8 mouse cellular contexts compared by ENCODE assay signal in the genomic region with DNA sequence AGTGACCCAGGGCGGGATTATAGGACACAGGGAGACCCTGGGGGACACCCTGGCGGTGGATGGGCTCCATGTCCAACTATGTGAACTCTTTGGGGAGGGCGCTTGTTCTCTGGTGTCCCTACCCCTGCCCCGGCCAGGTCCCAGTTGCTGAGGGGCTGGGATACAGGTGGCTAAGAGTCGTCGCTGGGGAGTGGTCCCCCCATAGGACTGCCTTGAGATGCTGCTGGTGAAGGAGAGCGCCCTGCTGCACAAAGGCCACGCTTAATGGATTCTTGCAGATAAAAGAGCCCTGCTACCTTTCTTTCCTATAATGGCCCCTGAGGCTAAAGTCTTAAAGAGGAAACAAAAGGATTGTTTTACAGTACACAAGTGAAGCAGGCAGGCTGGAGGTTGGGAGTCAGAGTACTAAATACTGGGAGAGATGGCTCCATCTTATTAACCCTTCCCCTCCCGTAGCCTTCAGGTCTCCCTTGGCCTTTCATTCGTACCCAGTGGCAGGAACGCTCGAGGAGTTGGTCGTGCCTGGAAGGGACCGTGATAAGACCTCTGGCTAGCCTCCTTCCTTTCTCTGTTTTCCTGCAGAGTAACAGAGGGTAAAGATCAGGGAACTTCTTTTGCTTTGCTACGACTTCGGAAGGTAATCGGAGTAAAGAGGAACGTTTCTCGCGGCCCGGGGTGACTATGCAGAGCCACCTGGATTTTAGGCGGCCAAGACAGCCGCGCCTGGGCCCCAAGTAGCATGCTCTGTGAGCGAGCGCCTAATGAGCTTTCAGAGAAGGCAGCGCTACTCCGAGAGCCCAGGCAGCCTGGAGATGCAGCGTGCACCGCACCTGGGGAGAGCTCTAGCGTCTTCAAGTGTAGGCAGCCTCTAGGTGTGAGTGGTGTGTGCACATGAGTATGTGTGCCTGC.
DNase-seq lines count a peak whose midpoint lies in the region; ATAC-seq and TF ChIP-seq lines count a peak whose summit lies in the region.

No protein-coding gene starts in this region.

- peak overlapping the region; percentile 36 for H3K4me2 ChIP-seq in lung, postnatal 0 days (replicated peaks; ENCODE audit: low read depth, low read length)
- H3K4me2 ChIP-seq in forebrain, embryonic 15.5 days (replicated peaks), result peak overlapping the region; percentile 47
- peak overlapping the region; percentile 51 for H3K4me2 ChIP-seq in liver, embryonic 15.5 days

- TF ChIP-seq CTCF in lung, postnatal 0 days (IDR thresholded peaks at IDR 0.05), result no peak
- no peak for TF ChIP-seq CTCF in thymus, adult 2 months (IDR thresholded peaks at IDR 0.05; ENCODE audit: borderline replicate concordance, control insufficient read depth, extremely low read depth, insufficient read depth, low read length, poor library complexity)

- WGBS in lung, postnatal 0 days, result 21% methylated on average over 31 of the region's 31 CpGs
- WGBS in forebrain, embryonic 15.5 days, result 5% methylated on average over 31 of the region's 31 CpGs
- WGBS in liver, embryonic 15.5 days (ENCODE audit: insufficient replicate concordance), result 17% methylated on average over 31 of the region's 31 CpGs
- 37% methylated on average over 31 of the region's 31 CpGs for WGBS in thymus, adult 2 months

- no peak for TF ChIP-seq EP300 in lung, postnatal 0 days (IDR thresholded peaks at IDR 0.05)

- DNase-seq in lung, postnatal 0 days (ENCODE audit: low spot score), result no peak
- no peak for DNase-seq in lung, adult 18-20 months
- peak; percentile 39 for DNase-seq in thymus, adult 2 months
- no peak for DNase-seq in cerebellum, adult 18-20 months
- DNase-seq in layer of hippocampus, adult 11-12 months (ENCODE audit: low spot score), result no peak
- no peak for DNase-seq in urinary bladder, postnatal 10 days (ENCODE audit: low spot score)

- H3K9me3 ChIP-seq in lung, postnatal 0 days (ENCODE audit: low read length), result no peaks in the 10 kb centered on the region
- no peaks in the 10 kb centered on the region for H3K9me3 ChIP-seq in forebrain, embryonic 15.5 days
- no peaks in the 10 kb centered on the region for H3K9me3 ChIP-seq in liver, embryonic 15.5 days (replicated peaks)

- no peak for TF ChIP-seq POLR2A in thymus, adult 2 months (IDR thresholded peaks at IDR 0.05; ENCODE audit: control insufficient read depth, extremely low read depth, insufficient read depth, low read length, poor library complexity)

- ATAC-seq in lung, postnatal 0 days, result 0 out of 2 replicates have a peak, but pooled peaks have one; percentile 16
- peak; percentile 77 for ATAC-seq in forebrain, embryonic 15.5 days (replicated peaks)
- ATAC-seq in liver, embryonic 15.5 days (ENCODE audit: insufficient read depth), result no peak

- no peak overlapping the region for H3K9ac ChIP-seq in lung, postnatal 0 days (replicated peaks; ENCODE audit: low read depth)
- peak overlapping the region; percentile 13; the same call in 1 of the 2 replicates for H3K9ac ChIP-seq in forebrain, embryonic 15.5 days (replicated peaks)
- no peak overlapping the region for H3K9ac ChIP-seq in liver, embryonic 15.5 days

- no peak overlapping the region for H3K27ac ChIP-seq in lung, postnatal 0 days (ENCODE audit: low read length)
- no peak overlapping the region for H3K27ac ChIP-seq in forebrain, embryonic 15.5 days (replicated peaks)
- no peak overlapping the region for H3K27ac ChIP-seq in liver, embryonic 15.5 days (replicated peaks)
- H3K27ac ChIP-seq in thymus, adult 2 months (ENCODE audit: control insufficient read depth, insufficient read depth, low read length), result no peak overlapping the region

- H3K36me3 ChIP-seq in lung, postnatal 0 days (ENCODE audit: insufficient read depth, low read length), result no peaks in the 10 kb centered on the region
- no peaks in the 10 kb centered on the region for H3K36me3 ChIP-seq in forebrain, embryonic 15.5 days
- H3K36me3 ChIP-seq in liver, embryonic 15.5 days (replicated peaks), result no peaks in the 10 kb centered on the region
- no peaks in the 10 kb centered on the region for H3K36me3 ChIP-seq in thymus, adult 2 months (ENCODE audit: control insufficient read depth, insufficient read depth, low read length)

- H3K27me3 ChIP-seq in lung, postnatal 0 days (replicated peaks; ENCODE audit: insufficient read depth, low read length), result 0 out of 2 replicates have a peak, but pooled peaks cover 2% of the 10 kb centered on the region
- H3K27me3 ChIP-seq in forebrain, embryonic 15.5 days, result no peaks in the 10 kb centered on the region
- H3K27me3 ChIP-seq in liver, embryonic 15.5 days, result peaks cover 10% of the 10 kb centered on the region; the same call in 1 of the 2 replicates
- no peaks in the 10 kb centered on the region for H3K27me3 ChIP-seq in thymus, adult 2 months (ENCODE audit: control insufficient read depth, insufficient read depth, low read length)

- H3K4me1 ChIP-seq in lung, postnatal 0 days (ENCODE audit: insufficient read depth, low read depth, low read length), result peaks cover 7% of the 10 kb centered on the region; the same call in 1 of the 2 replicates
- H3K4me1 ChIP-seq in forebrain, embryonic 15.5 days, result peaks cover 35% of the 10 kb centered on the region
- H3K4me1 ChIP-seq in liver, embryonic 15.5 days (replicated peaks), result peaks cover 6% of the 10 kb centered on the region; the same call in 1 of the 2 replicates
- H3K4me1 ChIP-seq in thymus, adult 2 months (replicated peaks; ENCODE audit: control insufficient read depth, insufficient read depth, low read length), result peaks cover 12% of the 10 kb centered on the region

- H3K4me3 ChIP-seq in lung, postnatal 0 days (ENCODE audit: low read depth, low read length), result no peak overlapping the region
- H3K4me3 ChIP-seq in forebrain, embryonic 15.5 days, result peak overlapping the region; percentile 17
- H3K4me3 ChIP-seq in liver, embryonic 15.5 days (replicated peaks), result no peak overlapping the region; the same call in 1 of the 2 replicates
- H3K4me3 ChIP-seq in thymus, adult 2 months (ENCODE audit: control insufficient read depth, insufficient read depth, low read length), result no peak overlapping the region
